Mouse (Mus musculus): ENCODE data around the gene Pofut2.

Gene Pofut2

DNA sequence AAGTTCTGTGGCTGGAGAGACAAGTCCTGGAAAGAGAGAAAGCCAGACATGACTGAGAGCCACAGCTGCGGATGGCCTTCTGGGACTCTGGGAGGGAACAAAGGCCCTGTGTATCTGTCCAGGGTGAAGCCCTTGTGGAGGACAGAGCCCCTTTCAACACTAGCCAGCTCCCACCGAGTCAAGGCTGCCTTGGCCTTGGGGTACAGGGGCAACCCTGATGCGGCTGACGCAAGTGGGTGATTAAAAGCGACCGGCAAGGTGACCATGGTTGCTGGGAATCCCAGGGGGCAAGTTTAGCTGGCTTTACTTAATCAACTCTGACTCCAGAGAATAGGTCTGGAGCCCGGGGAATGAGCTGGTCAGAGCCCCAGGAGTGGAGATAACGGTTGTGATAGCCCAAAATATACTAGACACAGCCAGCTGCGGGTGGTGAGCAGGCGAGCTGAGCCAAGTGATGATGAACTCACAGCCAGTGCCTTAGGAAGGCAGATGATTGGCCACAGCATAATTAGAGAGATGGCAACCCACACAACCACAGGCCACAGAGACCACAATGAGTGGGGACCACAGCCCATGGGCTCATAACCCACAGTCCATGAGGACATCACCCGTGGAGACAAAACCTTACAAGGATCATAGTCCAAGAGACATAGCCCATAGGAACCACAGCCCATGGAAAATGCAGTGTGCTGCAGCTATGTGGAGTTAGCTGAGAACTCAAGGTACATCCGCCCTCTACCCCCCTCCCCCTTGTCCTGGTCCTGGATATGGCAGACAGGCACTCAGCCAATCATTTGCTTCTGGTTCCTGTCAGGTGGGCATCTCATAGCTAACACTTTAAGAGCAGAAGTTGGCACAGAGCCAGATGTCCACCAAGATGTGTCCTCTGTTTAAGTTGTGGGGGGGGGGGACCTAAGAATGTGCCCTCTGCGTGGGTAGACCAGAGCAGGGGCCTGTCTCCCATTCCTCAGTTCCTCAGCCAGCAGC lies 29.1 kb upstream of the Pofut2 start:
- no peak for DNase-seq (ENCODE audit: low spot score)

DNA sequence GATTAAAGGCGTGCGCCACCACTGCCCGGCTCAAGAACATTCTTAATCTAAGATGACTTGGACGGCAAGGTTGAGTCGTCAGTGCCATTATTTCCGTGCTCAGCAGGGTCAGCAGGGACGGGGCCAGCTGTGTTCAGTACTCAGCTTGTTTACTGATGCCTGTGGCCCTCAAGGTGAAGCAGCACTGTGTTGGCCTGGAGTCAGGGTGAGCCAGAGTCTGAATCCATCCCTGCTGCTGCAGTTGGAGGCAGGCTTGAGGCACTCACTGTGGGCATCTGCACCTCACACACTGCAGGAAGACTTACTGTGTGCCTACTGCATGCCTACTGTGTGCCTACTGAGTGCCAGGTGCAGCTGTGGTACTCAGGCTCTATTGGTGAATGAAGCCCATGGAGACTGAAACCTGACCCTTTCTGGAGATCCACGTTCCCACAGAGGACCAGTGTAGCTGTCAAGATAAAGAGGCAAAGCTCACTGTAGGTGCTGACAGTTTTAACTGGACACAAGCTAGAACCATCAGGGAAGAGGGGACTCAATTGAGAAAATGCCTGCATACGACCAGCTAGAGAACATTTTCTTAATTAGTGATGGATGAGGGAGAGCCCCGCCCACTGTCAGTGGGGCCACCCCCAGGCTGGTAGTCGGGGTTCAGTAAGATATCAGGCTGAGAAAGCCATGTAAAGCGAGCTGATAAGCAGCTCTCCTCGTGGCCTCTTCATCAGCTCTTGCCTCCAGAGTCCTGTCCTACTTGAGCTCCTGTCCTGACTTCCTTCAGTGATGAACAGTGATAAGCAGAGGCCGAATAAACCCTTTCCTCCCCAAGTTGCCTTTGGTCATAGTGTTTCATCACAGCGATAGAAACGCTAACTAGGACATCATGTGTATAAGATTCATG lies 26.9 kb upstream of the Pofut2 start:
- DNase-seq (ENCODE audit: low spot score) = peak; percentile 57

DNA sequence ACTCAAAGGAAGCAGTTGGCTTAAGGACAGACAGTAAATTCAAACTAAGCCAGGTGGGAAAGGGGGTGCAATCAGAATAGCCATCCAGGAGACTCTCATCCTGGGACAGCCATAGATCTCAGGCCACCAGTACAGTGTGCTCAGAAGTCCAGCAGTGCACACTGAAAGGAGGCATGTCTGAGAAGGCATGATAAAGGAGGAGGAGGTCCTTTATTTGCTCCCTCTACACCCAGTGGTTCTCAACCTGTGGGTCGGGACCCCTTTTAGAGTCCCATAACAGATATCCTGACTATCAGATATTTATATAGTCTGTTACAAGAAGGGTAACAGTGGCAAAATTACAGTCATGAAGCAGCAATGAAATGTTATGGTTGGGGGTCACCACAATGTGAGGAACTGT lies 25.8 kb upstream of the Pofut2 start:
- no peak for DNase-seq (ENCODE audit: low spot score)

DNA sequence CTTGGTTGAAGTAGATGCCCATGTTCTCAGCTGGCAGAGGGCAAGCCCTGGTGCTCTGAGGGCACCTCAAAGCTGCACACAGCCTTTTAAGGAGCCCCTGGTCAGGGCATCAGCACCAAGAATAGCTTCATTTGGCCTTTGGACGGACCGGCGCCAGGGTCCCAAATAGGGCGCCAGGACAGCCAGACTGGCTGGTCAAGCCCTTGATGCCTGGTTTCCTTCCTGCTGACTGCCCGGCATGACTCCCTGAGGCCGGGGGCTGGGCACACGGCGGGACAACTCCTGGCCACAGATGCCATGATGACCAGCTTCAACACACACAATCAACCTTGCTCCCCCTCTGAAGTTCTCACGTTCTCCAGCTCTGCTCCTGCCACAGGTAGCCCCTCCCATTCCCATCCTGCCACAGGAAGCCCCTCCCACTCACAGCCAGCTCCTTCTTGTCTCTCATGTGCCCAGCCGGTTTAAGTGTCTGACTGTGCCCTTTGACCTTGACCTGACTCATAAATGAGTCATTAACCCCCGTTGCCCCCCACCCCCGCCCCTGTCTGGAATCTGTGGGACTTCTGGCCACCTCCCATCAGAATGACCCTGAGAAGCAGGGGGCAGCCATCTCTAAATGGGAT lies 23.9 kb upstream of the Pofut2 start:
- DNase-seq (ENCODE audit: low spot score) = no peak

DNA sequence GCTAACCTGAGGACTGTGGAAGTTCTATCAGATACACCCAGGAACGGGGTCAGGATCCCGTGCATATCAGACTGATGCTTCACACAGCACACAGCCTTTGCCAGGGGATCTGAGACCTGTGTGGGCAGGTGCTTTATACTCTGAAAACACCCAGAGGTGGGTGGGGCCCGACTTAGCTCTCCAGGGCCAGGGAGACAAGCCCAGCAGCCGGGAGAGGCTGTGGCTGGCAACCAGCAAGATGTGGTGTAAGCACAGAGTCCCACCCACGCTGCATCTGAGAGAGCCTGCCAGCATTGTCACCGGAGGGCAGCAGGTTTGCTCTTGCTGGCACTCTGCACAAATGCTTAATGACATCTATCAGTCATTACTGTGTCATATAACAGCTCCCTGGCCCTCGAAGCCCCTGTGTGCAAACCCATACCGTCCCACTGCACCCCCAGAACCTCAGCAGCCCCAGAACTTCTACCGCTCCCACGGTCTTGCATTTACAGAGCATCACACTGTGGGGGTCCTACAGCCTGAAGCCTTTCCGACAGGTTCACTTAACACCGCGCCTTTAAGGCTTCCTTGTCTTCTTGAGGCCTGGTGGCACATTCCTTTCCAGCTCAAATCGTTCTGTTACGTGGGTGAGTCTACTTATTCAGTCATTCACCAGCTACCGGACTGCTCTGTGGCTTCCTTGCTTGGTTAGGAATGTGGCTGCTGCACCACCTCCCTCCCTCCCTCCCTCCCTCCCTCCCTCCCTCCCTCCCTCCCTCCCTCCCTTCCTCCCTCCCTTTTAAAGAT lies 21.0 kb upstream of the Pofut2 start:
- no peak for DNase-seq (ENCODE audit: low spot score)

DNA sequence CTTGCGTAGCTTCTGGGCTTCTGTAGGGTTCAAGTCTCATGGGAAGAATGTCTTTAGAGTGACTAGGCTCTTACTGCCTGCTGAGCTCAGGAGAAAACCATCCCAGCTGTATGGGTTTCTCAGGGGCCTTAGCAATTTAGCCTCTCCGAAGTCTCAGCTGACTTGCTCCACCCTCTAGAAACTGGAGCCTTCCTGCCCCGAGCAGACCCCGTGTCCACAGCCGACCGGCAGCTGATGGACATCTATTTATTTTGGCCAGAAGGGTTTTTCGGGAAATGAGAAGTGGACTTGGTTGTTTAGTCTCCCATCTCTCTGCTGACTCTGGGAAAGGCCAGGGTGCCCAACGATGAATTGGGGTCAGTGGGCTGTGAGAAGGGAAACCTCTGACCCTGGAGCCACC lies 18.3 kb upstream of the Pofut2 start:
- DNase-seq (ENCODE audit: low spot score) = no peak

DNA sequence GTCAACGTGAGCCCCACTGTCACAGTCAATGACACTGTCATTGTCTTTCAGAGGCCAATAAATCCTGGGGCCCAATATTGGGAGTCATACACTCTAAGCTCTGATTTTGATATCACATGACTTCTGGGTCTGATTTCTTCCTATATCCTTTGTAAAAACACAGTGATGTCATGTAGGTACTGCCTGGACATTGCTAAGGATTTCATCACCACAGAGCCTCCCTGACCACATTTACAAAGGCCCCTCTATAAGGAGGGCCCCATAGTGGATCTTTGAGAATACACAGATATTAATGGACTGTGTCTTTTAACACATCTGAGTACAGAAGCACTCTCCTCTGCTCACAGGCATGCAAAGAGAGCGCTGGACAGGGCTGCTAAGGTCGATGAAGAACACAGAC lies 16.6 kb upstream of the Pofut2 start:
- no peak for DNase-seq (ENCODE audit: low spot score)

DNA sequence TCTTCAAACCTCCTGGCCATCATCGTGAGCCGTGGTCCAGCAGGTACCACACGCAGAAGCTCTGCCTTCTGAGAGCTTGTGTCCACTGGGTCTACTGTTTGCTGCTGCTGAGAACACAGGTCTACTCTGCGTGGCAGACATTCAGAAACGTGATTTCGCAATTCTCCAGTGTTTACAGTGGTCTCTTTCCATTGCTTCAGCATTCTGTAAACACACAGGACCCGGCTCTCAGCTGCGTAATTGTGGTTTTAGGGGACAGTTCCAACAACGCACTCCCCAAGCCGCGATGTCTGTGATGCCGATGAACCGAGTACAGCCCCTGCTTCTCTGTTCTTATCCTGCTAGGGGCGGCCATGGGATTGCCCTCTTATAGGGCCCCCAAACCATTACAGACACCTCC lies 16.1 kb upstream of the Pofut2 start:
- DNase-seq (ENCODE audit: low spot score) = no peak

DNA sequence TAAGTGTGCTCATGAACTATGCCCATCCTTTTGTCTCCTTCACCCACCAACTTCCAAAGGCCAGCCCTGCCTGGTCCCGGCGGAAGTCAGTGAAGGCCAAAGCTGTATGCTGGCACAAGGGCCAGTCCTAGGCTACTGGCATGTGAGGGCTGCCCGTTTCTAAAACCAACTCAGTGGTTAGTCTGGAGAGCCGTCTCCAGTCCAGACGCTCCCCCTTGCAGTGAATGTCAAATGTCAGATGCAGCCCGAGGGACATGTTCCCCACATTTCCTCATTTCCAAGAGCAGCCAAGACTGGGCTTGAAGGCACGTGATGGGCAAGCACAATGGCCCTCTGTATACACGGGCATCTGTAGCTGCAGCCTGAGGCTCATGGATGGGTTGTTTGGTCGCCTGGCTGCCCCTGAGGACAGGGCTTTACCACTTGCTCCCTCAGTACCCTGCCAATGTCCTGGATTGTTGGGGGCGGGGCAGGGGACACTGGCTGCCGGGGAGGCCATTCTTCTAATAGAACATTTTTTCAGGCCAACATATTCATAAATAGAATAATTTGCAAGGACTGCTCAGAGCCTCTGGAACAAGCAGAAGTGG lies 15.4 kb upstream of the Pofut2 start:
- DNase-seq (ENCODE audit: low spot score) = no peak

DNA sequence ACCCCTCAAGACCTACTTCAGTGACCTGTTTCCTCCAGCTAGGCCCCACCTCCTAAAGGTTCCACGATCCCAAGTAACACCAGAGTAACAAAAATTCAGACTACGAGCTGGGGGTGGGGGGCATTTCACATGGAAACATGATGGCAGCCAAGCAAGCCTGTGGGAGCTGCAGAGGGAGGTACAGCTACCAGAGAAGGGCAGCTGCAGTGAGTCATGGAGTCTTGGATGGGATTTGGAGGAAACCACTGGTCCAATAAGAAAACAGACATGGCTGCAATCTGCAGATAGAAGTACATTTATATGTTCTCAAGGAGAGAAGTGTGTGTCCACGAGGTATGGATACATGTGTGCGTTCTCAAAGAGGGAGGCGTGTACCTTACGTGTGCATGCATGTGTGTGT lies 14.2 kb upstream of the Pofut2 start:
- DNase-seq (ENCODE audit: low spot score) = no peak

DNA sequence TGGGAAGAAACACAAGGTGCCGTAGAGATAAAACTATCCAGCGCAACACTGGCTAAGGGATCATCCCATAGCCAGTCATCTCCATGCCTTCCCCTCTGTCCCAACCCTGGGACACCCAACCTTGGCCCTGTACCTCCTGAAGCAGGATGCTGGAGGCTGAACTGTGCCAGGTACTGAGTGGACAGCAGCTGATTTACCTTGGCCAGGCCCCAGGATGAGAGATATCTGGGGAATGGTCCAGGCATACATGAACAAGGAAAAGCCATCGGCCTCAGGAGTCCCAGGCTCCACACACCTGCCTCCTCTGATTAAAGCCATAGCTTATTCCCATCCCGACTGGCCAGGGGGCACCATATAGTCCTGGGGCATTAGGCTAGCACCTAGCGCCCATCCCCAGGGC lies 12.0 kb upstream of the Pofut2 start:
- no peak for DNase-seq (ENCODE audit: low spot score)

DNA sequence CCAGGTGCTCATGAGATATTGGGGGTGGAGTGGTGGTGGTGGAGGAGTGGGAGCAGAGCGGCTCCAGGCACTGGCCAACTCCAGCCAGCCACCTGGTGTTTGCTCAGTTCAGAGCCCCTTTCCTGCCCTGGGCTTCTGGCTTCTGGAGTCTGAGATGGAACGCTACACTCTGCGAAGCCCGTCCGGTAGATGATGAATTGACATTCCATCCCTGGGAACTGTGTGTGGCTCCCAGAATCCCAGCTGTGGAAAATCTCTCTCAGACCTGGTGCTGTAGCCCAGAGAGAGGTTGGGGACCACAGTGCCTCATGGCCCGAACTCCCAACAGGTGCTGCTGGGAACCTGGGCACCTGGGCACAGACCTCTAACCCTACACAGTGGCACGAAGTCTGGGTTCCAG lies 11.3 kb upstream of the Pofut2 start:
- no peak for DNase-seq (ENCODE audit: low spot score)

DNA sequence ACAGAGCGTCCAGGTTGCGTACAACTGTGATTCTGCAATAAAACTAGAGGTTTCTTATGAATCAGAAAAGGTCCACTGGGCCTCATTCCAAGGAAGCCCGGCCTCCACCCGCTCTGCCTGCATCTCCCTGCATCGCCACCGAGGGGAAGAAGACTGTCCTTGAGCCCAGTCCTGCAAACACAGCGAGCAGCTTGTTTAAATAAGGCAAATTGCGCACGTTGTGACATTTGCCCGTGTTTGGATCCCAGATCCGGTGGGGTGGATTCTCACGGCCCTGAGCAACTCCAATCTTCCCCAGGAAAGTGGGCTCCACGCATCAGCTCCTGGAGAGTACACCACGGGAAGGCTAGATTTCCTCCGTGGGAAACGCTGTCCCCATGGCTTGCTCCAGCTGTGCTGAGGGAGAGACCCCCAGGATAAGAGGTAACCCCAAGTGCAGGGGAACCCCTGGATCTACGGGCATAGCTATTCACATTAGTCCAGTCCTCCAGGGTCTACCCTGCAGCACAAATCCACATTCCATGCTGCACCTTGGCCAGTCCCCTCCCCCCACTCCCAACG lies 7.7 kb upstream of the Pofut2 start:
- no peak for DNase-seq (ENCODE audit: low spot score)

DNA sequence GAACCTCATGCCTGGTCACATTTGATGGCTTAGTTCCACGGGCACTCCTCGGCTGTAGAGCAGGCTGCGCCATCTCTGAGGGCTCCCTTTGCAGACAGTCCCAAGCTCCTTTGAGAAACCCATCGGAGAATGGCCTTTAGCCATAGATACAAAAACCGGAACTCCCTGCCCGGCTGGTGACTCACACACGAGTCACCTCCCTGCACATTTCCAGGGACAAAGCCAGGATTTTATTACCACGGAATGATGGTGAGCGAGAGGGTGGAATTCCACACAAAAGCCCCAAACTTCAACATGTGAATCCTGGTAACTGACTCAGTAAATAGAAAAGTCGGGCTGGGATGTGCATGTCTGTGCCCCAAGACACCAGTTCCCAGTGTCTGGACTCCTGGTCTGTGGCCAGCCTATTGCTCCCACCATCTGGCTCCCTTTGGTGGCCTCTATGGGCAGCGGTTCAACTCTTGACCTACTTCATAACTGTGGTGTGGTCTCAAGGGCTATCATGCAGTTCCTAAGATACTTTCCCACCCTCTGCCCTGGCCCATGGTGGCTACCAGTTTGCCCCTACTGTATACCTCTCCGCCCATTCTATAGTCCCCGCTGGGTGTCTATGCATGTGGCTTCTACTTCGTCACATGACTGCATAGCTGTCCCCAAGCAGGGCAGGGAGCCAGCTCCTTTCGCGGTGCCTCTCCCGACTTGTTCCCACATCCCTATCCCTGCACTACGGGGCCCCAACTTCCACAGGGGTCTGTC lies 7.1 kb upstream of the Pofut2 start:
- DNase-seq (ENCODE audit: low spot score) = no peak

DNA sequence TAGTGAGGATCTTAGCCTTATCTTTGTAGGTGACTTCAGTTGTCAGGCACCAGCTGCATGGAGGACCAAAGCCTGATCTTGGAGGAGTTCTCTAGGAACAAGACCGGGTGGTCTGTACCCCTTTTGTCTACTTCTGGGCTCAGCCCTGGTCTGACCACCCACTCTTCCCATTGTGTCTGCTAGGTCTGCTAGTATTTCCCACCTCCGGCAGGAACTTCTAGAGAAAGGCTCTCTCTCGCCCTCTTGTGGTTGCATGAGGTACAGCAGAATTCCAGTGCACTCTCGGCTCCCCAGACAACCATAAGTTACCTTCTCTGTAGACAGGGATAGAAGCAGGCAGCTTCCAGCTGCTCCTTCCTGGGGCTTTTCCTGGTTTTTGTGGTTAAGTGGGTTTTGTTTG lies 6.2 kb upstream of the Pofut2 start:
- DNase-seq (ENCODE audit: low spot score) = peak; percentile 56

DNA sequence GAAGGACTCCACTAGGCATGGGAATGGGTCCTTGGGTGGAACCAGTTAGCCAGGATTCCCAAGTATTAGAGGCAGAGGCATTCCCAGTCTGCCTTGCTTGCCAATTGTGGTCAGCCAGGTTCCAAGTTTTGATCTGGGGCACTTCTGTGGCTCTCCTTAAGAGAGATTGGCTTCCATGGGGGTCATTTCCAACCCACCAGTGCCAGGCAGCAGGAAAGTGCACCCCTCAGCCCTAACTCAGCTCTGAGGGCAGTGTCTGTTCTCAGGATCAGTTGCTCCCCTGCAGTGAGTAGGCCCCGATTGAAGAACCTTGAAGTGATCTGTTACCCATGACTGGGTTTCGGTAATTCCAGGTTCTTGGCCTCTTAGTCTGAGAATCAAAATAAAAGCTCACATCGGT lies 3.8 kb upstream of the Pofut2 start:
- no peak for DNase-seq (ENCODE audit: low spot score)

DNA sequence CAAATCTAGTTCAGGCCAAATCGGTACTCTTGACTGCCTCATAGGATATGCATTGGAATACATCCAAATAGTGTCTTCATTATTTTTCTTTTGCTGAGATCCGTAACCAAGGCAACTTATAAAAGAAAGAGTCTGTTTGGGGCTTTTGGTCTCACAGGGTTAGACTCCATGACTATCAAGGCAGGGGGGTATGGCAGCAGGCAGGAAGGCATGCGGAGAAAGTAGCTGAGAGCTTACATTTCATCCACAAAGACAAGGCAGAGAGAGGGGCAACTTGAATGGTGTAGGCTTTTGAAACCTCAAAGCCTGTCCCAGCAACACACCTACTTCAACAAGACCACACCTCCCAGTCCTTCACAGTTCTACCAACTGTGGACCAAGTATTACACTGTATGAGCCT lies 3.3 kb upstream of the Pofut2 start:
- no peak for DNase-seq (ENCODE audit: low spot score)

DNA sequence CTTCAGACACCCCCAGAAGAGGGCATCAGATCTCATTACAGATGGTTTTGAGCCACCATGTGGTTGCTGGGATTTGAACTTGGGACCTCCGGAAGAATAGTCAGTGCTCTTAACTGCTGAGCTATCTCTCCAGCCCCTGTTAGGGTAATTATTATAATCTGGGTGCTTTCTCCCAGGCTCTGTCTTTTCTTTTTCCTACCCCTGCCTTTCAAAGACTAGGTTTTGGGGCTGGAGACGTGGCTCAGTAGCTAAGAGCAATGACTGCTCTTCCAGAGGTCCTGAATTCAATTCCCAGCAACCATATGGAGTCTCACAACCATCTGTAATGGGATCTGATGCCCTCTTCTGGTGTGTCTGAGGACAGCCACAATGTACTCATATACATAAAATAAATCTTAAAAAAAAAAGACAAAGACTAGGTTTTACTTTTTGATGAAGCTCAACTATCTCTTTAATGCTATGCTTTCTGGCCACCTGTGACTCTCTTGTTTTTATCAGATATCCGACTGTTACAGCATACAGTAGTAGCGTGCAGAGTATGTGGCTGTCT lies 902 bp upstream of the Pofut2 start:
- DNase-seq (ENCODE audit: low spot score) = no peak

DNA sequence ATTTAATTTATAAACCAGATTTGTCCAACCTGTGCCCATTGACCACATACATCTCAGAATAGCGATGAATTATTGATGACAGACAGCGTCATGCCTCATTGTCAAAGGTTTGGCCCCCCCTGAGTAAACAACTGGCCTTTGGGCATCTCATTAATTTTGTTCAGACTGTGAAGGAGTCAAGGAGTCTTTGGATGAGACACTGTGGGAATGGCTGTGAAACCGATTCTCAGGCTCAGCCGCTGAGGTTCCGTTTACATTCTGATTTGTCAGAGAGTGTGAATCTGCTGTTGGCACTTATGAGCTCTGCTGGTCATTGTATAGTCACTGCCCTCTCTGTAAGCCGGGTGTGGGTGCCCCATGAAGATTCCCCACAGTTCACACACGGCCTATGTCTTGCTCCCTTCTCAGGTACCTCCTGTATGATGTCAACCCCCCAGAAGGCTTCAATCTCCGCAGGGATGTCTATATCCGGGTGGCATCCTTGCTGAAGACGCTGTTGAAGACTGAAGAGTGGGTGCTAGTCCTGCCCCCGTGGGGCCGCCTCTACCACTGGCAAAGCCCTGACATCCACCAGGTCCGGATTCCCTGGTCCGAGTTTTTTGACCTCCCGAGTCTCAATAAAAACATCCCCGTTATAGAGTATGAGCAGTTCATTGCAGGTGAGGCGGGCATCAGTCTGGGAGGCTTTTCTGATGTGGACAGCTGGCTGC lies 1.3 kb downstream of the Pofut2 start:
- no peak for DNase-seq (ENCODE audit: low spot score)

Data from spleen, adult 12 weeks (tissue).